Mouse (Mus musculus): ENCODE measurements around the gene Sox8. TPM values are rescaled to one million over a fixed set of nuclear protein-coding genes. Genes with fewer than 3 reads are reported as not detected.

Sox8 gene
- total and polyA plus RNA-seq, 3 experiments: not detected

- no peak for TF ChIP-seq ZKSCAN1 (IDR thresholded peaks at IDR 0.05; ENCODE audit: borderline replicate concordance, low read depth, low read length)
- TF ChIP-seq RCOR1 (conservative IDR thresholded peaks at IDR 0.05; ENCODE audit: low read depth, low read length): no peak
- no peak for TF ChIP-seq JUND (conservative IDR thresholded peaks at IDR 0.05; ENCODE audit: low read depth, low read length)
- TF ChIP-seq MAX (IDR thresholded peaks at IDR 0.05; ENCODE audit: low read length): peak; percentile 41; the same call in 1 of the 2 replicates
- peak; percentile 82 for TF ChIP-seq NELFE (IDR thresholded peaks at IDR 0.05; ENCODE audit: low read depth, low read length)
- no peak for TF ChIP-seq PAX5 (IDR thresholded peaks at IDR 0.05; ENCODE audit: low read length)
- TF ChIP-seq MEF2A (IDR thresholded peaks at IDR 0.05; ENCODE audit: borderline replicate concordance, low read depth, low read length): 0 out of 2 replicates have a peak, but pooled peaks have one; percentile 6
- TF ChIP-seq POLR2AphosphoS2 (IDR thresholded peaks at IDR 0.05; ENCODE audit: low read depth, low read length): peak; percentile 72; the same call in 1 of the 2 replicates
- TF ChIP-seq MAZ (IDR thresholded peaks at IDR 0.05; ENCODE audit: low read depth, low read length): no peak
- no peak for TF ChIP-seq CTCF (conservative IDR thresholded peaks at IDR 0.05 in 1 of 2, IDR thresholded peaks at IDR 0.05 in 1 of 2; ENCODE audit: low read depth in 2 of 2, low read length in 2 of 2)
- TF ChIP-seq NRF1 (IDR thresholded peaks at IDR 0.05; ENCODE audit: low read depth, low read length): peak; percentile 83
- no peak for TF ChIP-seq ZNF384 (IDR thresholded peaks at IDR 0.05; ENCODE audit: low read depth, low read length)
- TF ChIP-seq MAFK (IDR thresholded peaks at IDR 0.05; ENCODE audit: insufficient replicate concordance, low read length): no peak
- peak; percentile 91 for TF ChIP-seq TCF12 (IDR thresholded peaks at IDR 0.05; ENCODE audit: low read depth, low read length)
- TF ChIP-seq KAT2A (IDR thresholded peaks at IDR 0.05; ENCODE audit: insufficient replicate concordance, low read length): 0 out of 2 replicates have a peak, but pooled peaks have one; percentile 45
- no peak for TF ChIP-seq UBTF (IDR thresholded peaks at IDR 0.05; ENCODE audit: low read depth, low read length)
- no peak for TF ChIP-seq BHLHE40 (IDR thresholded peaks at IDR 0.05; ENCODE audit: low read depth, low read length)
These were observed 8.4 kb upstream of the Sox8 start, which contains the start of gene Lmf1 (continued) for GRCm38 (mm10) chr17:25578920-25579319.

DNA sequence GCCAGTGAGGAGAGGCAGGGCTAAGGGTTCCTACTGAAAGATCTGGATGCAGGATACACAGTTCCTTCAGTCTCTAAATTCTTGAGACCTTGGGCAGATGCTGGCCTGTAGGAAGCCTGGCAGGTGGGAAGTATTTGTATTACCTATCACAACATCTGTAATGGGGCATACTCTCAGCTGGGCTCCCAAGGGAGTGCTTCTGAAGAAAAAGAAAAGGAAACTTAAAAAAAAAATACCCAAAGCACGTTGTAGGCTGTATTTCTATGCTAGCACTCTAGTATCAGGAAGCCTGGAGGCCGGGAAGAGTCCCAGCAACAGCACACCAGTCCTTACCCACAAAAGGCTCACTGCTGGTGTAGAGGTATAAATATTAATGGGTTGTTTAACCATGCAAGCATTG lies 7.2 kb upstream of the Sox8 start:
- dilution Hi-C loops (cut with MboI; ENCODE audit: extremely low pct_ligation_motif_present, extremely low pct_unique_long_range_greater_than_20kb, low sequenced_read_pairs): no loop called here
- TF ChIP-seq EP300 (IDR thresholded peaks at IDR 0.05; ENCODE audit: low read length) (peak; percentile 30; the same call in 1 of the 2 replicates), MAX (IDR thresholded peaks at IDR 0.05; ENCODE audit: low read length) (no peak), ETS1 (conservative IDR thresholded peaks at IDR 0.05; ENCODE audit: low read depth, low read length) (peak; percentile 45; the same call in 1 of the 2 replicates), ZNF384 (IDR thresholded peaks at IDR 0.05; ENCODE audit: low read depth, low read length) (peak; percentile 83)
- H3K4me2 ChIP-seq (ENCODE audit: insufficient read depth, low read depth, poor library complexity, severe bottlenecking): no peak overlapping the region
- H3K27me3 ChIP-seq (replicated peaks): peaks cover 47% of the 10 kb centered on the region
- peaks cover 9 to 49% of the 10 kb centered on the region in 2 experiments; a peak in 3 of 4 replicates for H3K4me1 ChIP-seq (ENCODE audit: control insufficient read depth in 1 of 2, insufficient read depth in 2 of 2)
- no peak overlapping the region for H3K27ac ChIP-seq (ENCODE audit: insufficient read depth, low read depth)
- no peaks in the 10 kb centered on the region for H3K9me3 ChIP-seq (replicated peaks; ENCODE audit: low read length)
- in situ Hi-C loops (cut with MboI; ENCODE audit: low pct_ligation_motif_present, low pct_unique_long_range_greater_than_20kb, low sequenced_read_pairs): no loop called here
- H3K9ac ChIP-seq (ENCODE audit: insufficient read depth, low read depth): no peak overlapping the region
- DNase-seq (ENCODE audit: extremely low read depth): no peak
- no peak overlapping the region for H3K4me3 ChIP-seq (replicated peaks in 1 of 3; ENCODE audit: low read depth in 2 of 3, low read length in 2 of 3, poor library complexity in 1 of 3)
- no peaks in the 10 kb centered on the region for H3K79me2 ChIP-seq (replicated peaks; ENCODE audit: control insufficient read depth, extremely low read depth, insufficient read depth, poor library complexity, severe bottlenecking)
- peaks cover 0 to 14% of the 10 kb centered on the region in 2 experiments for H3K36me3 ChIP-seq (replicated peaks in 1 of 2; ENCODE audit: control insufficient read depth in 1 of 2, insufficient read depth in 1 of 2, low read length in 1 of 2)
